Mouse (Mus musculus): Measurements from ENCODE around the gene Fkbp14. TPM values are rescaled to one million over a fixed set of nuclear protein-coding genes. Genes with fewer than 3 reads are reported as not detected.

The Fkbp14 gene
- polyA plus RNA-seq, 1 experiment from 2014 or later: 27.2 TPM

DNA sequence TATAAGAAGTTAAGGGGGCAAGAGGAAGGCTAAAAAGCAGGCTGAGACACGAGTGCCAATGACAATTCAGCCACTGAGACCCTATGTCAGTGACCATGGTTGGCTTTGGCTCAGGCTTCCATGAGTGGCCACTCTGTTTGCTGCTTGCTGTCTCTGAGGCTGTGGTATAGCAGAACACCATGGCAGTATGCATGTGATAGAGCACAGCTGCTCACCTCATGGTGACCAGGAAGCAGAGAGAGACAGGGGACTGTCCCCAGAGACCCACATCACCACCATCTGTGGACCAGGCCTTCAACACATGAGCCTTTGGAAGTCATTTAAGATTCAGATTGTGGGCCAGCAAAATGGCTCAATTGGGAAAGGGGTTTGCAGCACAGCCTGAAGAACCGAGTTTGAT is 53.5 kb downstream of the Fkbp14 start:
- Histone ChIP-seq H3K4me3 (no peak overlapping the region), H3K27ac (ENCODE audit: poor library complexity, severe bottlenecking) (no peak overlapping the region), H3K27me3 (replicated peaks) (no peaks in the 10 kb centered on the region), H3K9ac (no peak overlapping the region), H3K36me3 (peaks cover 8% of the 10 kb centered on the region), H3K9me3 (replicated peaks) (peaks cover 7% of the 10 kb centered on the region; the same call in 1 of the 2 replicates), H3K4me2 (no peak overlapping the region), H3K4me1 (replicated peaks) (peaks cover 31% of the 10 kb centered on the region)
- WGBS: 83% methylated on average over 2 of the region's 2 CpGs
- no peak for ATAC-seq (ENCODE audit: insufficient number of reproducible peaks, low FRiP score)

DNA sequence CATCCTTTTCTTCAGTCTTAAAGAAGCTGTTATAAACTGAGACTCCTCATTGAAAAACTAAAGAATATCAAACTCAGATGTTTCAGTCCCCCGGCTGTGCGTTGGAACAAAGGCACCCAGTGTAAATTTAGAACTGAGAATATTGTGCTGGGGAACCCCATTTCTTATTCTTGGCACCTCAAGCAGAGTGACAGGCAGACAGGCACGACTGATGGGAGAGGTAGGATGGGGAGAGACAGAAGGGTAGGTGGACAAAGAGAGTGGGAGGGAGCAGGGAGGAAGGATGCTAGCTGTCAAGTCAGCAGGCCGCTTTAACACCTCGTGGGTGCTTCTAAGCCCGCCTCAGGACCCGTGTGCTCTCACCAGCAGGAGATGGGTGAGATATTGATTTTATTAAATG is 54.3 kb downstream of the Fkbp14 start:
- H3K27me3 ChIP-seq (replicated peaks): no peaks in the 10 kb centered on the region
- H3K4me1 ChIP-seq (replicated peaks): peaks cover 25% of the 10 kb centered on the region
- 77% methylated on average over 7 of the region's 7 CpGs for whole genome bisulfite sequencing
- H3K4me2 ChIP-seq: no peak overlapping the region
- H3K4me3 ChIP-seq: no peak overlapping the region
- H3K36me3 ChIP-seq: peaks cover 8% of the 10 kb centered on the region
- peaks cover 7% of the 10 kb centered on the region; the same call in 1 of the 2 replicates for H3K9me3 ChIP-seq (replicated peaks)
- no peak overlapping the region for H3K9ac ChIP-seq
- H3K27ac ChIP-seq (ENCODE audit: poor library complexity, severe bottlenecking): no peak overlapping the region
- no peak for ATAC-seq (ENCODE audit: insufficient number of reproducible peaks, low FRiP score)

DNA sequence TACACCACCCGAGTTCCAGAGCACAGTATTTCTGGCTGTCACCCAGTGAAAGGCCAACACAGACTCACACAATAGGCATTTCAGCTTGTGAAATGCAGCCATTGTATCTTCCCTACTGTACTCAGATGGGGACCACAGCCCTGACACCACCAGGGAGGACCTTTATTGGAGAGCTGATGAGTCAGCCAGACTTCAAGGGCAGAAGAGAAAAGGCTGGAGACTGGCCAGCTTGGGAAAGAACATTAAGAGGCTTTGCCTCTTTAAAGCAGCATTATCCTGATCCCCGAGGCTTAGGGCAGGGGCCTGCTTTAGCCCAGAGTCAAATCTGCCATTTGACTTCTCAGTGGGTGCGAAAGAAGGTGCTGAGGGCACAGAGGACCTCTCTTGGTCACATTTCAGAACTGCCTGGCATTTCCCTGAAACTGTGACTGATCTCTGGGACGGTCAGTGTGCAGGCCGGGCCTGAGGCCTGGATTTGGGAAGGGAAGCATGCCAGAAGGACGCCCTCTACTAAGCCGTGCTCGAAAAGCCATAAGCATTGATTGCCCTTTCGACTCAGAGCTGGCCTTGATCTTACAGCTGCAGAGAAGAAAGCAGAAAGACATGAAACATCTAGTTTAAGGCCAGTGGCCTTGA is 56.7 kb downstream of the Fkbp14 start:
- H3K4me2 ChIP-seq: no peak overlapping the region
- peak overlapping the region; percentile 59 for H3K27ac ChIP-seq (ENCODE audit: poor library complexity, severe bottlenecking)
- peaks cover 31% of the 10 kb centered on the region for H3K4me1 ChIP-seq (replicated peaks)
- 54% methylated on average over 9 of the region's 9 CpGs for WGBS
- ATAC-seq (ENCODE audit: insufficient number of reproducible peaks, low FRiP score): no peak
- H3K9ac ChIP-seq: no peak overlapping the region; the same call in 1 of the 2 replicates
- H3K36me3 ChIP-seq: peaks cover 8% of the 10 kb centered on the region
- no peaks in the 10 kb centered on the region for H3K27me3 ChIP-seq (replicated peaks)
- no peak overlapping the region for H3K4me3 ChIP-seq
- H3K9me3 ChIP-seq (replicated peaks): peaks cover 7% of the 10 kb centered on the region; the same call in 1 of the 2 replicates

DNA sequence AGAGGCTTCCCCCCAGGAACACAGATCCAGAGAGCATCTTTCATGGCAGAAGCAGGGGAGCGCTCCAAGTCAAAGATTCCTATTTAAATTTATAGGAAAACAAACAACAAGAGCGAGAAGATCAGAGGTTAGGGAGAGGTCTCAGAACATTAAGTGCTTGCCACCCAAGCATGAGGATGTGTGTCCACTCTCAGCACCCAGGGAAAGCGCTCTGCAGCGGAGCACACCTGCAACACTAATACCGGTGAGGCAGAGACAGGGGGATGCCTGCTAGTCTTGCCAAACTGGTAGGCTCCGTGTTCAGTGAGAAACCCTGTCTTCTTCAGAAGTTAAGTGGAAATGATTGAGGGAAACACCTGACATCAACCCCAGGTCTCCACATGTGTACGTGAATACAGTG is 57.7 kb downstream of the Fkbp14 start:
- Histone ChIP-seq H3K36me3 (peaks cover 8% of the 10 kb centered on the region), H3K4me3 (no peak overlapping the region), H3K9me3 (replicated peaks) (peaks cover 7% of the 10 kb centered on the region; the same call in 1 of the 2 replicates), H3K9ac (no peak overlapping the region), H3K4me2 (no peak overlapping the region), H3K27me3 (replicated peaks) (no peaks in the 10 kb centered on the region), H3K4me1 (replicated peaks) (peaks cover 34% of the 10 kb centered on the region), H3K27ac (ENCODE audit: poor library complexity, severe bottlenecking) (no peak overlapping the region)
- no peak for ATAC-seq (ENCODE audit: insufficient number of reproducible peaks, low FRiP score)
- WGBS: 85% methylated on average over 7 of the region's 7 CpGs

DNA sequence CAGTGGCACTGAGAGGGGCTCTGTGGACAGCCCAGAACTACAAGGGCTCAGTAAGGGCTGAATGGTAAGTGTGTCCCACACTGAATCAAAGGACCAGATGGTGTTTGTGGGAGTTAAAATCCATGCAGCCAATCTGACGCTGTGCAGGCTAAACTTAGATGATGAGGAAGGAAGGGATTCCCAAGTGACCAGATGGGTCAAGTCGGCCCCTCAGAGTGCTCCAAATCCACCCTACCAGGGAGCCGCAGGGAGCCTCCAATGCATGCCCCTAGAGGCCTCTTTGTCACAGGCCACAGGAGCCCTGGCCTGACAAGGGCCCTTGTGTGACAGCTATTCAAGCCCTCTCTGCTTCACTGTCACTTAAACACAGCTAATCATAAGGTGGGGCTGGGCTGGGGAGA is 58.3 kb downstream of the Fkbp14 start:
- Histone ChIP-seq H3K4me2 (no peak overlapping the region), H3K27me3 (replicated peaks) (no peaks in the 10 kb centered on the region), H3K9me3 (replicated peaks) (peaks cover 7% of the 10 kb centered on the region; the same call in 1 of the 2 replicates), H3K27ac (ENCODE audit: poor library complexity, severe bottlenecking) (no peak overlapping the region), H3K4me1 (replicated peaks) (peaks cover 34% of the 10 kb centered on the region), H3K4me3 (no peak overlapping the region), H3K36me3 (peaks cover 6% of the 10 kb centered on the region), H3K9ac (no peak overlapping the region)
- ATAC-seq (ENCODE audit: insufficient number of reproducible peaks, low FRiP score): no peak
- 27% methylated on average over 3 of the region's 3 CpGs for WGBS

DNA sequence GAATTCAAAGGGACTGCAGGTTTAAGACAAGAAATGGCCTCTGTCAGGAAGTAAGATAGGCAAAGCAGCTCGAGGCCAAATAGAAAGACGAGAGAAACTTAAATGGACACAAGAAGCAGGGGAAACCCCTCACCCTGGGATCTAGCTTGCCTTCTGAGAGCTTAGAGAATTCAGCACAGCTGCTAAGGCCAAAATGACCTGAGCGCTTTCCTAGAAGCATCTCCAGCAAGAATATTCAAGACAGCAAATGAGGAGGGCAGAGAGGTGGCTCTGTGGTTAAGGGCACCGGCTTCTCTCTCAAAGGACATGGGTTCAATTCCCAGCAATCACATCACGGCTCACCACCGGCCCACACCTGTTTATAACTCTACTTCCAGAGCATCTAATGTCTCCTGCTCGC is 60.1 kb downstream of the Fkbp14 start:
- H3K4me3 ChIP-seq: no peak overlapping the region
- H3K9me3 ChIP-seq (replicated peaks): no peaks in the 10 kb centered on the region
- no peak for ATAC-seq (ENCODE audit: insufficient number of reproducible peaks, low FRiP score)
- H3K9ac ChIP-seq: no peak overlapping the region
- WGBS: 72% methylated on average over 7 of the region's 7 CpGs
- H3K27ac ChIP-seq (ENCODE audit: poor library complexity, severe bottlenecking): no peak overlapping the region
- H3K4me1 ChIP-seq (replicated peaks): peaks cover 30% of the 10 kb centered on the region
- H3K36me3 ChIP-seq: no peaks in the 10 kb centered on the region
- no peaks in the 10 kb centered on the region for H3K27me3 ChIP-seq (replicated peaks)
- H3K4me2 ChIP-seq: no peak overlapping the region

DNA sequence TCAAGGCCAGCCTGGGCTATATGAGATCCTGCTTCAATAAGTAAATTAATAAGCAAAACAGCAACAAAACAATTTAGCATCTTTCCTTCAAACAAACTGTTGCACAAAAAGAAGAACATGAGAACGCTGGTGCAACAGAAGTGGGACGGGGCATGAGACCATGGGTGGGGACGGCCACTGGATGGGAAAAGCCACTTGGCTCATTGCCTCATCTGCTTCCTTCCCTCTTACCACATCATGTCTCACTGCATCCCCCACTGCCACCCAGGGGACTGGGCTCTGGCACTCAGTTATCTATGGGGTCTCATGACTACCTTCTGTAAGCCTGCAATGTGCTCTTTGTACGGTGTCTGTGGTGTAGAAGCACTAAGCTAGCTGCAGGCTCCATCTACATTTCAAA is 61.6 kb downstream of the Fkbp14 start:
- Histone ChIP-seq H3K36me3 (no peaks in the 10 kb centered on the region), H3K9ac (no peak overlapping the region), H3K4me1 (replicated peaks) (peaks cover 37% of the 10 kb centered on the region), H3K4me3 (no peak overlapping the region), H3K27me3 (replicated peaks) (no peaks in the 10 kb centered on the region), H3K9me3 (replicated peaks) (no peaks in the 10 kb centered on the region), H3K4me2 (no peak overlapping the region), H3K27ac (ENCODE audit: poor library complexity, severe bottlenecking) (no peak overlapping the region)
- no peak for ATAC-seq (ENCODE audit: insufficient number of reproducible peaks, low FRiP score)
- WGBS: 75% methylated on average over 4 of the region's 4 CpGs

DNA sequence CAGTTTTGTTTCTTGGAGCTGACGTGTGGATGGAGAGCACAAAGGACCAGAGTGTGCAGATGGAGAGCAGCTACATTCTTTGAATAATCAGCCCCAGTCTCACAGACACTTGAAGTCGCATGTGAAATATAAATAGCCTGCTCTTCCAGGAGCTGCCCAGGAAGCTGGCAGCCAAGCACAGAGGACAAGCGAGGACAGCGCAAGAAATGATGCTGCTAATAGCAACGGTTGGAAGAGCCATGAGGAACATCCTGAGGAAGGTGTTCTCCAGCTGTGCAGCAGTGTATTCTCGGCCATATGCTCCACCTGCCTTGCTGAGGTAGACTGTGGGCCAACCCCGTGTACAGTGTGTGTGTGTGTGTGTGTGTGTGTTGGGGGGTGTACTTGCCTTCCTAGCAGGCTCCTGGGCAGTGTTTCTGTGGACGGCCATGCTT is 66.0 kb downstream of the Fkbp14 start:
- Histone ChIP-seq H3K27me3 (replicated peaks) (no peaks in the 10 kb centered on the region), H3K9ac (no peak overlapping the region), H3K4me2 (peak overlapping the region; percentile 51), H3K27ac (ENCODE audit: poor library complexity, severe bottlenecking) (peak overlapping the region; percentile 29), H3K9me3 (replicated peaks) (no peaks in the 10 kb centered on the region), H3K4me3 (no peak overlapping the region), H3K4me1 (replicated peaks) (peaks cover 36% of the 10 kb centered on the region), H3K36me3 (no peaks in the 10 kb centered on the region)
- no peak for ATAC-seq (ENCODE audit: insufficient number of reproducible peaks, low FRiP score)
- 32% methylated on average over 8 of the region's 8 CpGs for WGBS

DNA sequence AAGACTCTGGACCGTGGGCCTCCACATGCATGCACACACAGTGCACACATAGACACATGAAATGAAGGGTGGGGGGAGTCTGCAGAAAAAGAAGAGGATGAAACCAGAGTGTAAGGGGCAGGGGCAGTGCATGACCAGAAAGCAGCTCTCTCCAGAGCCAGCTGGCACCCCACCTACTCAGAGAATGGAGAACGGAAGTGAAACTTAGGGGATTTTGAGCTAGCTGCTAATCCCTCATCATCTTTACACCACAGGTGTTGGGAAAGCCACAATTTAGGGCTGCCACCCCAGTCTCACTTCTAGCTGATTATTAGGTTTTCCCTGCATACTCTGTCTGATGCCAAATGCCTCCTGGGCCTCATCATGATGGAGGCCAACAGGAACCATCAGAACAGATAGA is 66.9 kb downstream of the Fkbp14 start:
- Histone ChIP-seq H3K4me1 (replicated peaks) (peaks cover 29% of the 10 kb centered on the region), H3K9me3 (replicated peaks) (no peaks in the 10 kb centered on the region), H3K4me3 (no peak overlapping the region), H3K27ac (ENCODE audit: poor library complexity, severe bottlenecking) (no peak overlapping the region), H3K4me2 (no peak overlapping the region), H3K9ac (no peak overlapping the region), H3K27me3 (replicated peaks) (no peaks in the 10 kb centered on the region), H3K36me3 (no peaks in the 10 kb centered on the region; the same call in 1 of the 2 replicates)
- no peak for ATAC-seq (ENCODE audit: insufficient number of reproducible peaks, low FRiP score)
- 86% methylated on average over 2 of the region's 2 CpGs for WGBS

DNA sequence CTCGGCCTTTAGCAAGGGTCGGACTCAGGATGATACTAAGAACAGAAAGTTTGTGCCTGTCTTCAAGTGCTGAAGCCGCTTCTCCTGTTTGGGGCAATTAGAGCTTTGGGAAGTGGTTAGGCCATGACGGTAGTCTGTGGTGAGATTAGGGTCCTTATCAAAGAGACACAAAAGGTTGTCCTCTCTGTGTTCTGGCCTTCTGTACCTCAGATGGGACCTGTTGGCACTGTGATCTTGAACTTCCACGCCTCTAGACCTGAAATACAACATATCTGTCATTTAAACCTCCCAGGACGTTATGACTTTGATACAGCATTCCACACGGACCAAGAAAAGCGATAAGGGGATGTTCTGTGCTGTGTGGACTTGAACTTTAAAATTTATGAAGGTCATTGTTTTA is 68.4 kb downstream of the Fkbp14 start:
- Histone ChIP-seq H3K9ac (no peak overlapping the region), H3K4me1 (replicated peaks) (peaks cover 28% of the 10 kb centered on the region), H3K36me3 (no peaks in the 10 kb centered on the region; the same call in 1 of the 2 replicates), H3K27ac (ENCODE audit: poor library complexity, severe bottlenecking) (no peak overlapping the region), H3K27me3 (replicated peaks) (no peaks in the 10 kb centered on the region), H3K4me2 (no peak overlapping the region), H3K4me3 (no peak overlapping the region), H3K9me3 (replicated peaks) (no peaks in the 10 kb centered on the region)
- WGBS: 72% methylated on average over 8 of the region's 8 CpGs
- no peak for ATAC-seq (ENCODE audit: insufficient number of reproducible peaks, low FRiP score)

Data from heart, embryonic 12.5 days (tissue).